Mouse (Mus musculus) forebrain, embryonic 11.5 days (tissue): Measurements from ENCODE around the gene Nr2f1. TPM values are rescaled to one million over a fixed set of nuclear protein-coding genes. Genes with fewer than 3 reads are reported as not detected.

Source experiments
- ATAC-seq: fragments of 200-750 bp; cut with Nextera tagmentation; replicated peaks from 2 replicates; pipeline ENCODE4 v1.8.0; 2017; ENCODE audit warnings: moderate TSS enrichment; ENCODE audit not compliant: low FRiP score
- DNase-seq: peaks from one replicate; pipeline ENCODE4 v3.0.0-alpha.2; 2017; ENCODE audit warnings: low spot score
- H3K27ac ChIP-seq: fragments of 300-500 bp; sonication (generic); 2 replicates; pipeline ENCODE4 v1.5.1; 2014; ENCODE audit warnings: low read depth, low read length
- H3K27me3 ChIP-seq: fragments of 300-500 bp; sonication (generic); 2 replicates; pipeline ENCODE4 v1.6.1; 2014; ENCODE audit warnings: mild to moderate bottlenecking, low read length, mixed read lengths; ENCODE audit not compliant: control insufficient read depth, insufficient read depth
- H3K36me3 ChIP-seq: fragments of 300-500 bp; sonication (generic); 2 replicates; pipeline ENCODE4 v1.6.1; 2014; ENCODE audit warnings: mild to moderate bottlenecking, low read length, moderate library complexity, mixed read lengths; ENCODE audit not compliant: control insufficient read depth, insufficient read depth
- H3K4me1 ChIP-seq: fragments of 300-500 bp; sonication (generic); replicated peaks from 2 replicates; pipeline ENCODE4 v1.6.1; 2014; ENCODE audit warnings: low read length, mixed read lengths; ENCODE audit not compliant: control insufficient read depth, insufficient read depth
- H3K4me2 ChIP-seq: fragments of 300-500 bp; sonication (generic); 2 replicates; pipeline ENCODE4 v1.6.1; 2014; ENCODE audit warnings: low read depth, mild to moderate bottlenecking, low read length, moderate library complexity, mixed read lengths; ENCODE audit not compliant: severe bottlenecking
- H3K4me3 ChIP-seq: fragments of 300-500 bp; sonication (generic); 2 replicates; pipeline ENCODE4 v1.5.1; 2014; ENCODE audit warnings: low read depth, low read length
- H3K9ac ChIP-seq: fragments of 300-500 bp; sonication (generic); 2 replicates; pipeline ENCODE4 v1.6.1; 2014; ENCODE audit warnings: low read length
- H3K9me3 ChIP-seq: fragments of 300-500 bp; sonication (generic); 2 replicates; pipeline ENCODE4 v1.6.1; 2016; ENCODE audit warnings: low read length, mixed read lengths; ENCODE audit not compliant: control insufficient read depth
- WGBS: fragments of 180-500 bp; shearing (Covaris S2); extraction: QIAGEN DNeasy Blood & Tissue Kit; methylation state at CpG from one replicate; pipeline ENCODE4 v1.1.7; 2014; 5-methylcytosine and 5-hydroxymethylcytosine counted together
- polyA plus RNA-seq: library from polyadenylated mRNA; unstranded; fragments of >200 nt; fragmentation: Nextera tagmentation; extraction: Ambion mirVana; gene quantifications from 2 replicates; pipeline ENCODE4 v1.2.1, GENCODE M21; 2014

Nr2f1 gene
- polyA plus RNA-seq, 1 experiment from 2014 or later = 110 TPM

- peak overlapping the region; percentile 93 for H3K27ac ChIP-seq
- peaks cover 17% of the 10 kb centered on the region for H3K4me1 ChIP-seq
- H3K9me3 ChIP-seq = no peaks in the 10 kb centered on the region
- peaks cover 49% of the 10 kb centered on the region for H3K27me3 ChIP-seq
- no peak overlapping the region for H3K4me3 ChIP-seq
- ATAC-seq = no peak
- WGBS = 12% methylated on average over 12 of the region's 12 CpGs
- DNase-seq = peak; percentile 78
- no peak overlapping the region; the same call in 1 of the 2 replicates for H3K4me2 ChIP-seq
- H3K36me3 ChIP-seq = peaks cover 2% of the 10 kb centered on the region; the same call in 1 of the 2 replicates
- H3K9ac ChIP-seq = peak overlapping the region; percentile 30; the same call in 1 of the 2 replicates
These were observed 13.1 kb downstream of the Nr2f1 start for GRCm38 (mm10) chr13:78186340-78186946.

GRCm38 (mm10) chr13:78184786-78185466, 14.6 kb downstream of the Nr2f1 start:
- Histone ChIP-seq H3K4me3 (no peak overlapping the region), H3K4me1 (peaks cover 17% of the 10 kb centered on the region), H3K9me3 (no peaks in the 10 kb centered on the region), H3K4me2 (peak overlapping the region; percentile 26; the same call in 1 of the 2 replicates), H3K27ac (peak overlapping the region; percentile 93), H3K27me3 (peaks cover 50% of the 10 kb centered on the region), H3K36me3 (peaks cover 2% of the 10 kb centered on the region; the same call in 1 of the 2 replicates), H3K9ac (peak overlapping the region; percentile 51)
- WGBS = 4% methylated on average over 14 of the region's 14 CpGs
- ATAC-seq (no peak), DNase-seq (peak; percentile 69)

GRCm38 (mm10) chr13:78183986-78184385, 15.6 kb downstream of the Nr2f1 start:
- peak; percentile 65 for DNase-seq
- Histone ChIP-seq H3K27me3 (peaks cover 52% of the 10 kb centered on the region), H3K9ac (peak overlapping the region; percentile 51), H3K27ac (peak overlapping the region; percentile 93), H3K4me2 (peak overlapping the region; percentile 63; the same call in 1 of the 2 replicates), H3K4me3 (peak overlapping the region; percentile 9; the same call in 1 of the 2 replicates), H3K36me3 (peaks cover 2% of the 10 kb centered on the region; the same call in 1 of the 2 replicates), H3K9me3 (no peaks in the 10 kb centered on the region), H3K4me1 (peaks cover 18% of the 10 kb centered on the region)
- peak; percentile 55 for ATAC-seq
- 6% methylated on average over 5 of the region's 5 CpGs for WGBS

GRCm38 (mm10) chr13:78183004-78183403, 16.6 kb downstream of the Nr2f1 start:
- Histone ChIP-seq H3K4me3 (peak overlapping the region; percentile 32), H3K9ac (peak overlapping the region; percentile 75), H3K4me1 (peaks cover 11% of the 10 kb centered on the region; the same call in 1 of the 2 replicates), H3K4me2 (peak overlapping the region; percentile 63), H3K9me3 (no peaks in the 10 kb centered on the region), H3K27ac (peak overlapping the region; percentile 93), H3K27me3 (peaks cover 46% of the 10 kb centered on the region), H3K36me3 (peaks cover under 1% of the 10 kb centered on the region; the same call in 1 of the 2 replicates)
- ATAC-seq (no peak), DNase-seq (no peak)
- 1% methylated on average over 5 of the region's 5 CpGs for WGBS

GRCm38 (mm10) chr13:78181930-78182558, 17.5 kb downstream of the Nr2f1 start:
- peak; percentile 38 for ATAC-seq
- DNase-seq = peak; percentile 66
- H3K4me1 ChIP-seq = peaks cover 7% of the 10 kb centered on the region; the same call in 1 of the 2 replicates
- H3K4me2 ChIP-seq = peak overlapping the region; percentile 63
- H3K9ac ChIP-seq = peak overlapping the region; percentile 75
- H3K27ac ChIP-seq = peak overlapping the region; percentile 93
- peak overlapping the region; percentile 32 for H3K4me3 ChIP-seq
- H3K27me3 ChIP-seq = peaks cover 37% of the 10 kb centered on the region
- no peaks in the 10 kb centered on the region for H3K9me3 ChIP-seq
- H3K36me3 ChIP-seq = no peaks in the 10 kb centered on the region
- WGBS = under 1% methylated on average over 14 of the region's 14 CpGs

- Histone ChIP-seq H3K27ac (peak overlapping the region; percentile 93), H3K36me3 (no peaks in the 10 kb centered on the region), H3K9me3 (no peaks in the 10 kb centered on the region), H3K4me1 (peaks cover 7% of the 10 kb centered on the region; the same call in 1 of the 2 replicates), H3K4me2 (peak overlapping the region; percentile 63), H3K9ac (peak overlapping the region; percentile 75), H3K27me3 (peaks cover 31% of the 10 kb centered on the region), H3K4me3 (peak overlapping the region; percentile 32)
- WGBS = under 1% methylated on average over 44 of the region's 44 CpGs
- DNase-seq = peak; percentile 72
- peak; percentile 11 for ATAC-seq
These were observed 18.3 kb downstream of the Nr2f1 start for GRCm38 (mm10) chr13:78181071-78181929.

GRCm38 (mm10) chr13:78180261-78180660, 19.3 kb downstream of the Nr2f1 start:
- Histone ChIP-seq H3K4me2 (peak overlapping the region; percentile 60), H3K27ac (peak overlapping the region; percentile 93), H3K9ac (peak overlapping the region; percentile 73; the same call in 1 of the 2 replicates), H3K27me3 (peaks cover 33% of the 10 kb centered on the region), H3K36me3 (no peaks in the 10 kb centered on the region), H3K4me1 (peaks cover 7% of the 10 kb centered on the region; the same call in 1 of the 2 replicates), H3K9me3 (no peaks in the 10 kb centered on the region), H3K4me3 (peak overlapping the region; percentile 11; the same call in 1 of the 2 replicates)
- no peak for DNase-seq
- ATAC-seq = no peak
- WGBS = 20% methylated on average over 3 of the region's 3 CpGs
